Mouse (Mus musculus) E14TG2a.4 (cell line): ENCODE measurements around the gene Olfr463.

Source experiments
- CTCF ChIP-seq: conservative IDR thresholded peaks from 2 replicates; pipeline ENCODE4 v1.5.1; 2014; ENCODE audit warnings: low read length
- NANOG ChIP-seq: IDR thresholded peaks from 2 replicates; pipeline ENCODE4 v1.6.1; 2014; ENCODE audit warnings: borderline replicate concordance, low read length, mixed read lengths

- TF ChIP-seq CTCF (no peak), NANOG (no peak)
Observed at GRCm38 (mm10) chr11:87879826-87880225, 17.4 kb downstream of the Olfr463 start.
